Mouse (Mus musculus): Measurements from ENCODE around the gene Synpo2.

The Synpo2 gene

GRCm38 (mm10) chr3:123166450-123166849, 69.5 kb downstream of the Synpo2 start:
- DNase-seq (ENCODE audit: extremely low spot score, low spot score), result no peak

GRCm38 (mm10) chr3:123164183-123164582, 71.8 kb downstream of the Synpo2 start:
- no peak for DNase-seq (ENCODE audit: extremely low spot score, low spot score)

GRCm38 (mm10) chr3:123163192-123163523, 72.8 kb downstream of the Synpo2 start:
- DNase-seq (ENCODE audit: extremely low spot score, low spot score), result peak; percentile 27

- DNase-seq (ENCODE audit: extremely low spot score, low spot score), result peak; percentile 17
Observed at GRCm38 (mm10) chr3:123162289-123163191, 73.4 kb downstream of the Synpo2 start.

- DNase-seq (ENCODE audit: extremely low spot score, low spot score), result peak; percentile 35
Observed at GRCm38 (mm10) chr3:123160792-123161191, 75.2 kb downstream of the Synpo2 start.

GRCm38 (mm10) chr3:123159139-123159824, 76.7 kb downstream of the Synpo2 start:
- peak; percentile 21 for DNase-seq (ENCODE audit: extremely low spot score, low spot score)

GRCm38 (mm10) chr3:123158579-123158978, 77.4 kb downstream of the Synpo2 start:
- no peak for DNase-seq (ENCODE audit: extremely low spot score, low spot score)

GRCm38 (mm10) chr3:123153337-123153736, 82.6 kb downstream of the Synpo2 start:
- DNase-seq (ENCODE audit: extremely low spot score, low spot score), result no peak

GRCm38 (mm10) chr3:123152911-123153310, 83.0 kb downstream of the Synpo2 start:
- DNase-seq (ENCODE audit: extremely low spot score, low spot score), result no peak

- DNase-seq (ENCODE audit: extremely low spot score, low spot score), result no peak
Observed at GRCm38 (mm10) chr3:123150523-123151135, 85.3 kb downstream of the Synpo2 start.

- DNase-seq (ENCODE audit: extremely low spot score, low spot score), result no peak
Observed at GRCm38 (mm10) chr3:123149380-123150162, 86.4 kb downstream of the Synpo2 start.

- no peak for DNase-seq (ENCODE audit: extremely low spot score, low spot score)
Observed at GRCm38 (mm10) chr3:123148641-123149040, 87.3 kb downstream of the Synpo2 start.

GRCm38 (mm10) chr3:123146557-123146956, 89.4 kb downstream of the Synpo2 start:
- no peak for DNase-seq (ENCODE audit: extremely low spot score, low spot score)

- no peak for DNase-seq (ENCODE audit: extremely low spot score, low spot score)
Observed at GRCm38 (mm10) chr3:123145942-123146341, 90.0 kb downstream of the Synpo2 start.

- DNase-seq (ENCODE audit: extremely low spot score, low spot score), result no peak
Observed at GRCm38 (mm10) chr3:123143412-123143811, 92.5 kb downstream of the Synpo2 start.

GRCm38 (mm10) chr3:123142298-123142697, 93.7 kb downstream of the Synpo2 start:
- no peak for DNase-seq (ENCODE audit: extremely low spot score, low spot score)

GRCm38 (mm10) chr3:123141069-123141468, 94.9 kb downstream of the Synpo2 start:
- no peak for DNase-seq (ENCODE audit: extremely low spot score, low spot score)

GRCm38 (mm10) chr3:123140134-123140533, 95.8 kb downstream of the Synpo2 start:
- no peak for DNase-seq (ENCODE audit: extremely low spot score, low spot score)

GRCm38 (mm10) chr3:123139619-123140018, 96.3 kb downstream of the Synpo2 start:
- no peak for DNase-seq (ENCODE audit: extremely low spot score, low spot score)

- no peak for DNase-seq (ENCODE audit: extremely low spot score, low spot score)
Observed at GRCm38 (mm10) chr3:123138274-123139003, 97.5 kb downstream of the Synpo2 start.

GRCm38 (mm10) chr3:123132101-123132500, 103.8 kb downstream of the Synpo2 start:
- DNase-seq (ENCODE audit: extremely low spot score, low spot score), result no peak
